Mouse (Mus musculus) layer of hippocampus, adult 9-11 months (tissue): ENCODE data around the gene Senp7.
A peak's percentile ranks its signal among the peaks of the same experiment; 100 is the strongest.
"Not testable (repeated sequence)": the region's sequence is repeated elsewhere in the genome, so short reads cannot be mapped to it uniquely, and the experiment has no call there.

Experiments
- DNase-seq: peaks from one replicate; pipeline ENCODE4 v3.0.0; 2022

The Senp7 gene

GRCm38 (mm10) chr16:56068523-56069070 is 20.5 kb downstream of the Senp7 start:
- no peak for DNase-seq

GRCm38 (mm10) chr16:56071317-56072232 is 23.4 kb downstream of the Senp7 start:
- no peak for DNase-seq

GRCm38 (mm10) chr16:56072533-56072932 is 24.4 kb downstream of the Senp7 start:
- DNase-seq = no peak

- not testable (repeated sequence) for DNase-seq
Measured at GRCm38 (mm10) chr16:56073150-56073549, 25.0 kb downstream of the Senp7 start.

- DNase-seq = no peak
Measured at GRCm38 (mm10) chr16:56074122-56074521, 26.0 kb downstream of the Senp7 start.

GRCm38 (mm10) chr16:56074565-56074964 is 26.4 kb downstream of the Senp7 start:
- no peak for DNase-seq

- DNase-seq = peak; percentile 81
Measured at GRCm38 (mm10) chr16:56075222-56076111, 27.3 kb downstream of the Senp7 start.

- no peak for DNase-seq
Measured at GRCm38 (mm10) chr16:56076121-56076869, 28.2 kb downstream of the Senp7 start.

GRCm38 (mm10) chr16:56079419-56079818 is 31.3 kb downstream of the Senp7 start:
- no peak for DNase-seq

GRCm38 (mm10) chr16:56081691-56082090 is 33.6 kb downstream of the Senp7 start:
- DNase-seq = no peak

- no peak for DNase-seq
Measured at GRCm38 (mm10) chr16:56086336-56086735, 38.2 kb downstream of the Senp7 start.

- no peak for DNase-seq
Measured at GRCm38 (mm10) chr16:56090385-56090784, 42.2 kb downstream of the Senp7 start.

- not testable (repeated sequence) for DNase-seq
Measured at GRCm38 (mm10) chr16:56096401-56097018, 48.4 kb downstream of the Senp7 start.

- DNase-seq = no peak
Measured at GRCm38 (mm10) chr16:56115706-56116105, 67.6 kb downstream of the Senp7 start.

GRCm38 (mm10) chr16:56116155-56116554 is 68.0 kb downstream of the Senp7 start:
- DNase-seq = no peak

- no peak for DNase-seq
Measured at GRCm38 (mm10) chr16:56117327-56118180, 69.4 kb downstream of the Senp7 start.

GRCm38 (mm10) chr16:56122517-56122916 is 74.4 kb downstream of the Senp7 start:
- no peak for DNase-seq

GRCm38 (mm10) chr16:56124045-56124444 is 75.9 kb downstream of the Senp7 start:
- DNase-seq = no peak

GRCm38 (mm10) chr16:56131666-56132065 is 83.5 kb downstream of the Senp7 start:
- DNase-seq = no peak

GRCm38 (mm10) chr16:56134149-56134548 is 86.0 kb downstream of the Senp7 start:
- DNase-seq = no peak

GRCm38 (mm10) chr16:56137672-56138071 is 89.5 kb downstream of the Senp7 start:
- DNase-seq = not testable (repeated sequence)
